Mouse (Mus musculus) limb, embryonic 15.5 days (tissue): ENCODE measurements around the gene Limch1. TPM values are rescaled to one million over a fixed set of nuclear protein-coding genes. Genes with fewer than 3 reads are reported as not detected.

ENCODE experiments used
- ATAC-seq: fragments of 200-750 bp; cut with Nextera tagmentation; 2 replicates; pipeline ENCODE4 v1.8.0; 2017; ENCODE audit warnings: low read depth, moderate TSS enrichment; ENCODE audit not compliant: insufficient number of reproducible peaks, low FRiP score, low TSS enrichment
- H3K27ac ChIP-seq: fragments of 300-500 bp; sonication (generic); 2 replicates; pipeline ENCODE4 v1.5.1; 2015; ENCODE audit warnings: moderate library complexity, mild to moderate bottlenecking, inconsistent platforms
- H3K27me3 ChIP-seq: fragments of 300-500 bp; sonication (generic); 2 replicates; pipeline ENCODE4 v1.6.1; 2015; ENCODE audit warnings: inconsistent platforms
- H3K36me3 ChIP-seq: fragments of 300-500 bp; sonication (generic); 2 replicates; pipeline ENCODE4 v1.6.1; 2015; ENCODE audit warnings: inconsistent platforms
- H3K4me1 ChIP-seq: fragments of 300-500 bp; sonication (generic); 2 replicates; pipeline ENCODE4 v1.6.1; 2015; ENCODE audit warnings: inconsistent platforms
- H3K4me2 ChIP-seq: fragments of 300-500 bp; sonication (generic); 2 replicates; pipeline ENCODE4 v1.6.1; 2015; ENCODE audit warnings: mild to moderate bottlenecking, inconsistent platforms
- H3K4me3 ChIP-seq: fragments of 300-500 bp; sonication (generic); 2 replicates; pipeline ENCODE4 v1.5.1; 2015; ENCODE audit warnings: mild to moderate bottlenecking, inconsistent platforms
- H3K9ac ChIP-seq: fragments of 300-500 bp; sonication (generic); 2 replicates; pipeline ENCODE4 v1.6.1; 2015; ENCODE audit warnings: inconsistent platforms
- H3K9me3 ChIP-seq: fragments of 300-500 bp; sonication (generic); 2 replicates; pipeline ENCODE4 v1.6.1; 2016; ENCODE audit warnings: inconsistent platforms
- WGBS: fragments of 180-500 bp; shearing (Covaris S2); methylation state at CpG from one replicate; pipeline ENCODE4 v1.1.7; 2015; 5-methylcytosine and 5-hydroxymethylcytosine counted together
- polyA plus RNA-seq: library from polyadenylated mRNA; unstranded; fragments of >200 nt; fragmentation: Nextera tagmentation; extraction: Ambion mirVana; gene quantifications from 2 replicates; pipeline ENCODE4 v1.2.1, GENCODE M21; 2015

Limch1 gene
- polyA plus RNA-seq, 1 experiment from 2014 or later = 71.8 TPM

DNA sequence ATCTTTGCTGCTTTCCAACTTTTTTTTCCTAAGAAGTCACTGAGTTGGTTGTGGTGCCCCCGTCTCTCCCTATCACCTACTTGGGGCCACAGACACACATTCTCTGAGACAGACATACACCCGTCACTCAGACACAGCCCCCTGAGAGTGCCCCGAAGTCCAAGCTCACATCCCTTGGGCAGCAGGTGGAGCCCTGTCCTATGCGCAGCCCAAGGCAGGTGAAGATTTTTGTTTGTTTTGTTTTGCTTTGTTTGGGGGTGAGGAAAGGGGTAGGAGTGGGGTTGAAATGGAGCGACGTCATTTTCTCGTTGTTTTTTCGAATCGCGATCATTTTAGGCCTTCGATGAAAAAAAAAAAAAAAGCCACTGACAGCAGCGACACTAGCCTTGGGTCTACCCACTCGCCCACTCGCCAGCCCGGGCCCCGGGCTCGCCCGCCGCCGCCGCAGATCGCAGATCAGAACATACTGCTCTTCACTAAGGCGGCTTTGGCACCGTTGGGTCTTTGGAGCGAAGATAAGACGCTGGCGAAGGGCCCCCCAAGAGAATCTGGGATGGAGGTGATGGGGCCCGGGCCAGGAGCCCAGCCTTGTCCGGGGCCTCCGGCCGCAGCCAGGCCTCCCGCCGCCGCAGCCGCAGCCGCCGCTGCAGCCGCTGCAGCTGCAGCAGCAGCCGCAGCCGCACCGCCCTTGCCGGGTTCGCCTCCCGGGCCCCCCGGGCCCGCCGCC lies 350.2 kb downstream of the Limch1 start:
- Histone ChIP-seq H3K36me3 (no peaks in the 10 kb centered on the region), H3K9ac (no peak overlapping the region), H3K27ac (no peak overlapping the region), H3K4me1 (peaks cover 19% of the 10 kb centered on the region), H3K27me3 (peaks cover 94% of the 10 kb centered on the region), H3K4me2 (peak overlapping the region; percentile 50), H3K9me3 (no peaks in the 10 kb centered on the region), H3K4me3 (peak overlapping the region; percentile 34)
- ATAC-seq = no peak
- 1% methylated on average over 38 of the region's 47 CpGs for WGBS

- no peak overlapping the region for H3K27ac ChIP-seq
- ATAC-seq = no peak
- H3K27me3 ChIP-seq = peaks cover 94% of the 10 kb centered on the region
- H3K9me3 ChIP-seq = no peaks in the 10 kb centered on the region
- no peaks in the 10 kb centered on the region for H3K36me3 ChIP-seq
- no peak overlapping the region for H3K9ac ChIP-seq
- peak overlapping the region; percentile 34 for H3K4me3 ChIP-seq
- H3K4me2 ChIP-seq = peak overlapping the region; percentile 50
- H3K4me1 ChIP-seq = peaks cover 23% of the 10 kb centered on the region
- 0% methylated on average over 27 of the region's 28 CpGs for WGBS
Observed at GRCm38 (mm10) chr5:67096378-67096771, 350.7 kb downstream of the Limch1 start.

- H3K27ac ChIP-seq = no peak overlapping the region
- H3K27me3 ChIP-seq = peaks cover 94% of the 10 kb centered on the region
- WGBS = 1% methylated on average over 41 of the region's 41 CpGs
- H3K4me3 ChIP-seq = no peak overlapping the region
- no peak for ATAC-seq
- peaks cover 26% of the 10 kb centered on the region for H3K4me1 ChIP-seq
- H3K36me3 ChIP-seq = no peaks in the 10 kb centered on the region
- H3K9me3 ChIP-seq = no peaks in the 10 kb centered on the region
- H3K9ac ChIP-seq = no peak overlapping the region
- H3K4me2 ChIP-seq = no peak overlapping the region
Observed at GRCm38 (mm10) chr5:67097106-67098050, 351.8 kb downstream of the Limch1 start.

- no peak overlapping the region for H3K9ac ChIP-seq
- H3K4me2 ChIP-seq = no peak overlapping the region
- H3K36me3 ChIP-seq = no peaks in the 10 kb centered on the region
- ATAC-seq = no peak
- peaks cover 26% of the 10 kb centered on the region for H3K4me1 ChIP-seq
- peaks cover 94% of the 10 kb centered on the region for H3K27me3 ChIP-seq
- H3K9me3 ChIP-seq = no peaks in the 10 kb centered on the region
- no peak overlapping the region for H3K4me3 ChIP-seq
- 2% methylated on average over 23 of the region's 23 CpGs for WGBS
- no peak overlapping the region for H3K27ac ChIP-seq
Observed at GRCm38 (mm10) chr5:67098051-67098732, 352.6 kb downstream of the Limch1 start.

- H3K4me2 ChIP-seq = no peak within 1 kb of the TSS
- no peaks in the 10 kb centered on the region for H3K36me3 ChIP-seq
- H3K9me3 ChIP-seq = no peaks in the 10 kb centered on the region
- ATAC-seq = no peak
- H3K27me3 ChIP-seq = peaks cover 94% of the 10 kb centered on the region
- H3K27ac ChIP-seq = no peak within 1 kb of the TSS
- no peak within 1 kb of the TSS for H3K9ac ChIP-seq
- under 1% methylated on average over 16 of the region's 16 CpGs for WGBS
- no peak within 1 kb of the TSS for H3K4me3 ChIP-seq
- peaks cover 26% of the 10 kb centered on the region for H3K4me1 ChIP-seq
Observed at GRCm38 (mm10) chr5:67098733-67099323, 353.2 kb downstream of the Limch1 start, which contains the start of gene Phox2b. Gene Phox2b, minus strand, starts transcription at chr5:67099301.

GRCm38 (mm10) chr5:67099393-67100271 lies 354.0 kb downstream of the Limch1 start:
- Histone ChIP-seq H3K27ac (no peak overlapping the region), H3K9ac (no peak overlapping the region), H3K27me3 (peaks cover 95% of the 10 kb centered on the region), H3K9me3 (no peaks in the 10 kb centered on the region), H3K4me2 (no peak overlapping the region), H3K36me3 (no peaks in the 10 kb centered on the region), H3K4me1 (peaks cover 26% of the 10 kb centered on the region), H3K4me3 (no peak overlapping the region)
- ATAC-seq = no peak
- WGBS = under 1% methylated on average over 32 of the region's 32 CpGs

DNA sequence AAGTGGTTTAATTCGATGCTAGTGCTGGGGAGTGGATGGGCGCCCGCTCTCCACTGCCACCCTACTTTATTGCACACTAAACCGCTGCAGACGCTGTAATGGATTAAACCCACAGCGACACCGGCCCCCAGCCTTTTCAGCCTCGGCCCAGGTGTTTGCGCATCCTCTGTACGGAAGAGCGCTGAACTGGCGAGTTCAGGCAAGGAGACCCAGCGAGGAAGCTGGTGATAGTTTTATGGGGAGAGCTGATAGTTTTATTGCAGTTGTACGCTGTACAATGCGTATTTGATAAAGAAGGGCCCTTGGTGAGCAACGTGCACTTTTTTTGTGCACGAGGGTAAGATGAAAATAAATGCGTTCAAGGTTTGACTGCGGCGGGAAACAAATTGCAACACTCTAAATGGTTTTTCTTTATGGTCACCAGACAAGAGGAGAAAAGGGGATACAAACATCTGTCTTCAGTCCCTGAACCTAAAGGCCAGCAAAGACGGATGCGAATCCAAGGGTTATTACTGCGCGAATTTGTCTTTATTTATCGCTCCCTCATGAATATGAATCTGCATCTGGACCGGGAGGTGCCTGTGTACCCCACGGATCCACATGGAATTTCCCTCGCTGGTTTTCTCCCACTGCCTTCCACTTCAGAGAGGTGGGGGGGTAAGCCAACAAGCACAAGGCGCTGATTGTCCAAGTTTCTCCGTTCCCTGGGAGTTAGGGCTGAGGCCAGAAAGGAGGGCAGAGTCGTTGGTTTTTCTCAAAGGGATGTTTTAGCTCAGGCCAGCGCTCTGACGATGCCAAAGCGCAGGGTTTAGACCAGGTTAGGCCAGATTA lies 355.2 kb downstream of the Limch1 start:
- Histone ChIP-seq H3K27ac (no peak overlapping the region), H3K9ac (no peak overlapping the region), H3K36me3 (no peaks in the 10 kb centered on the region), H3K4me1 (peaks cover 18% of the 10 kb centered on the region), H3K9me3 (no peaks in the 10 kb centered on the region), H3K4me3 (no peak overlapping the region), H3K27me3 (peaks cover 94% of the 10 kb centered on the region), H3K4me2 (no peak overlapping the region)
- ATAC-seq = no peak
- WGBS = 2% methylated on average over 34 of the region's 34 CpGs

GRCm38 (mm10) chr5:67101395-67101760 lies 355.8 kb downstream of the Limch1 start:
- Histone ChIP-seq H3K9ac (no peak overlapping the region), H3K9me3 (no peaks in the 10 kb centered on the region), H3K4me3 (no peak overlapping the region), H3K27ac (no peak overlapping the region), H3K36me3 (no peaks in the 10 kb centered on the region), H3K27me3 (peaks cover 93% of the 10 kb centered on the region), H3K4me2 (no peak overlapping the region), H3K4me1 (peaks cover 12% of the 10 kb centered on the region)
- WGBS = 3% methylated on average over 9 of the region's 9 CpGs
- ATAC-seq = no peak

GRCm38 (mm10) chr5:67101793-67102600 lies 356.4 kb downstream of the Limch1 start:
- Histone ChIP-seq H3K9me3 (no peaks in the 10 kb centered on the region), H3K27me3 (peaks cover 95% of the 10 kb centered on the region), H3K27ac (no peak overlapping the region), H3K4me3 (no peak overlapping the region), H3K4me2 (no peak overlapping the region), H3K9ac (no peak overlapping the region), H3K4me1 (peaks cover 12% of the 10 kb centered on the region), H3K36me3 (no peaks in the 10 kb centered on the region)
- WGBS = 5% methylated on average over 28 of the region's 28 CpGs
- peak; percentile 35; the same call in 1 of the 2 replicates for ATAC-seq

GRCm38 (mm10) chr5:67103016-67103415 lies 357.4 kb downstream of the Limch1 start:
- H3K4me3 ChIP-seq = no peak overlapping the region
- peaks cover 91% of the 10 kb centered on the region for H3K27me3 ChIP-seq
- no peaks in the 10 kb centered on the region for H3K9me3 ChIP-seq
- WGBS = 20% methylated on average over 3 of the region's 3 CpGs
- no peak overlapping the region for H3K9ac ChIP-seq
- no peak for ATAC-seq
- H3K27ac ChIP-seq = no peak overlapping the region
- H3K36me3 ChIP-seq = no peaks in the 10 kb centered on the region
- H3K4me1 ChIP-seq = peaks cover 12% of the 10 kb centered on the region
- H3K4me2 ChIP-seq = no peak overlapping the region
